Mouse (Mus musculus) spleen, postnatal 14 days (tissue): ENCODE data around the gene Kirrel3.

Experiments
- DNase-seq, 2 experiments: peaks; one replicate each; pipeline ENCODE4 v3.0.0; 2021 to 2022; ENCODE audit warnings: low spot score in 2 of 2

The Kirrel3 gene

DNA sequence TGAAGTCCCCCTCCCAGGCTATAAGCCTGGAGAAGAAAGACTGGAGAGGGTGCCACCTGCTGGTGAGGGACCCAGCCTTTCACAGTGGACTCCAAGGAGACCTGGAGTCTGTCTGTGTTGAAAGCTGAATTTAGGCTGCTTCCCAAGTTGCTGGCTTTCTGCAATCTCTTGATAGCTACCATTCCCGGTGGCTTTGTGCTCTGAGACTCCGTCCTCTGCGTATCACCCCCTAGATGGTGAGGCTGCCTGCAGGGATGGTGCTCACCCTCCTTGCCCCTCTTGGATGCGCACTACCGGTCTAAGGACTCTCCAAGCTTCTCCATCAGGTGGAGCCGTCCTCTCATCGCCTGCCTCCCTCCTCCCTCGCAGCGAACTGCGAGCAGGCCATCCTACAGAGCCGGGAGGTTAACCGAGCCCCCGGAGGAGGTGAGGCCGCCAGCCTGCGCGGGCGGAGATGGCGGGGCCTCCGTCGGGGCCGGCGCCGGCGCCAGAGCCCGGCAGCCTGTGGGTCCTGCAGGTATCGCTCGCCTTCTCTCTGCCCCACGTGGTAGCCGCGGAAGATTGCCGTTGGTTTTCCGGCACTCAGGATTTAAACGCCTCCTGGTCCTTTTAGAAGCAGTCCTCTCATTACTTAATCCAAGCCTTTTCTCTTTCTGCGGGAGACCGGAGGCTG, at the start of gene Kirrel3:
Kirrel3 (plus strand) TSS at position 136 of the 673 bp plus-strand sequence.
- DNase-seq, result no peak

DNA sequence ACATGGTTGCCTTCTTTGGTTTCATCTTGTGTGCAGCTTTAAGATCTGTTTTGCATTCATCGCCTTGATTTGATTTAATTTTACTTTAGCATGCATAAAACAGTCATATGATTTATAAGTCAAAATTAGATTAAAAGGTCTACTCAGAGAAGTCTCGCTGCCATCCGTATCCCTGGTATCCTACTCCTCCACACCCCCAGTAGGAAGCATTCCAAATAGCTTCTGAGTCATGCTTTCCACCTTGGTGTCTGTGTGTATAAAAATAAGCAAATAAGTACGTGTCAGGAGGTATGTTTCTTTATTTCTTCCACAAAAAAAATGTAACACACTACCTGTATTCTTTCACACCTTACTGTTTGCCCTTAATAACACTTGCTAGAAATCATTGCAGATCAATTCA, 45.0 kb upstream of the Kirrel3 start:
- DNase-seq, result no peak

- DNase-seq, result no peak
These were observed 41.7 kb upstream of the Kirrel3 start for GRCm38 (mm10) chr9:34443950-34444349.

DNA sequence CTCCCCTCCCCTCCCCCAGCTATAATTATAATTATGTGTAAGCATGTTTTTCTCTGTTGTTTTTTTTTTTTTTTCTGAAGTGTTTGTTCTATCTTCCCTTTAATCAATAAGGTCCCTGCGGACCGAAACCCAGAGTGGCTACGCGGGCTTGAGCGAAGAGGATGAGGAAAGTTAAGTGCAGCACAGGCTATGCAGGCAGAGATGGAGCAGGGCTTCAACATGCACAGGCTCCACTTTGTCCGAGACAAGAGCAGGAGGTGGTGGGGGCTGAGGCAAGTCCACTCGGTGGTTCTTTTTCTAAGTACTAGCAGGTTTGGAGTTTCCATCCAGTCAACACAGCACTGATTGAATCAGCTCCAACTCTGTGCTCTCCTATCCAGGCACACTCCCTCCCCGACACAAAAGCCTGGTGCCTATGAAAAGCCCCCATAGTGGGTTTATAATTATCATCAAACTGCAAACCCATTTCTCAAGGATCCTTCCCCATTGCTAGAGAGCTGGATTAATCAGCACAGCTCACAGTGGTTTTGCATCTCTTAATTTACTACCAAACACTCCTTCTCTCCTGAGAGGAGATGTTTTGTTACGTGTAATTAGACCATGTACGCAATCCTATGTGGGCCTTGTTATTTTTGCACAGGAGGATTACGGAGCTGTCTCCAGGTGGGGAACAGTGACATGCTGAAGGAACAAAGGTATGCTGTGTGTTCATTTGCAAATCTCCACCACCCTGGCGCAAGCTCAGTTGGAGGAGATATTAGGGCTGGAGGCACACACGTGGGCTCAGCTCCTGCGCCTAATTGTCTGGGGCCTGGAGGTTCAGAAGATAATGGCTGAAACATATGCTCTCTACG, 39.0 kb upstream of the Kirrel3 start:
- DNase-seq, result no peak

GRCm38 (mm10) chr9:34447736-34448135, 38.0 kb upstream of the Kirrel3 start:
- no peak for DNase-seq

DNA sequence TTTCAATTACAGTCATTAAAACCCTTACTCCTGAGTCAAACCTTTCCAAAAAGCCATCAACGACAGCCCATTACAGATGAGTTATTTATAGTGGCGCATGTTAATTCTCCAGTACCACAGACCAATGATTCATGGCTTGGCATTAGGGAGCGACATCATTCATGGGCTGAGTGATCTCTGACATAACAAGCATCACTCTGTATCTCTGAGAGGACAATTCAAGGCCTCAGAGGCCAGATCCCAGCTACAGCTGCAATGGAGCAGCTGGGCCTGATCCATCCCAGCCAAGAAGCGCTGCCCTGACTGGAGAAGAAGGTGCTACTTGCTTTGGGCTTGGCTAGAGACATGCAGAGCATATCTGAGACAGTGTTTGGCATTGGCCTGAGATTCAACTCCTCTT, 37.2 kb upstream of the Kirrel3 start:
- DNase-seq, result no peak

DNA sequence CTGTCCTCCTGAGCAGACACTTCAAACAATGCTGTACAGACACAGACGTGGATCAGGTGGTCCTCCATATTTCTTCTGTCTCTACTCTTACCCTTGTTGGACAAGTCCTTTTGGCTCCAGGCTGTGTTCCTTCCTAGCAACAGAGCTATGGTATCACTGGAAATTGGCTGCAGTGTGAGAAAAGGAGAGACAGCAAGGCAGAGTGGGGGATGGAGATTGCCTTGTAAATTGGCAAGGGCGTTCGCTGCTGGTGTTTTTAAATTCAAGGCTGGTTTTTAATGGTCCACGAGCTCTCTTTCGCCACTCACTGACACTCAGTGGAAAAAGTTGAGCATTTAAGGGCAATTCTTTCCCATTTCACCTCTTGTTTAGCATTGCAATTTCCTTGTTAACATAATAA, 27.5 kb upstream of the Kirrel3 start:
- DNase-seq, result no peak

GRCm38 (mm10) chr9:34459968-34460367, 25.7 kb upstream of the Kirrel3 start:
- no peak for DNase-seq

- no peak for DNase-seq
These were observed 22.0 kb upstream of the Kirrel3 start for GRCm38 (mm10) chr9:34463666-34464065.

- no peak for DNase-seq
These were observed 19.6 kb upstream of the Kirrel3 start for GRCm38 (mm10) chr9:34466058-34466457.

- no peak for DNase-seq
These were observed 16.5 kb upstream of the Kirrel3 start for GRCm38 (mm10) chr9:34469180-34469579.

DNA sequence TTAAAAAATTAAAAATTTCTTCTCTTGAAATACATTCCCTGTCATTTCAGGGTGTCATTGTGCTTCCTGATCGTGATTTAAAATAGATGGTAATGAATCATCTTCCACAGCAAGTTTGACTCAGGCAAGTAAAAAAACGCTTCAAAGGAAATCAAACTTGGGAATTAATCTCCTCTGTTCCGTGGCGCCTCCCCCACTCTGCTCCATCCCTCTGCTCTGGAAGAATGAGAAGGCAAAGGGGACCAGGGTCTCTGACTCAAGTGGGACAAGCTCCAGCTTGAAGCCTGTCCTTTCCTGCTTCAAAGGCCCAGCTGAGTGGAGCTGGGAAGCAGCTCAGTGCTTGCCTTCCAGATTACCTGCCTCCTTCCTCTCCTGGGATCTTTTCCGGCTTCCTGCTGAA, 9.5 kb upstream of the Kirrel3 start:
- DNase-seq, result no peak

DNA sequence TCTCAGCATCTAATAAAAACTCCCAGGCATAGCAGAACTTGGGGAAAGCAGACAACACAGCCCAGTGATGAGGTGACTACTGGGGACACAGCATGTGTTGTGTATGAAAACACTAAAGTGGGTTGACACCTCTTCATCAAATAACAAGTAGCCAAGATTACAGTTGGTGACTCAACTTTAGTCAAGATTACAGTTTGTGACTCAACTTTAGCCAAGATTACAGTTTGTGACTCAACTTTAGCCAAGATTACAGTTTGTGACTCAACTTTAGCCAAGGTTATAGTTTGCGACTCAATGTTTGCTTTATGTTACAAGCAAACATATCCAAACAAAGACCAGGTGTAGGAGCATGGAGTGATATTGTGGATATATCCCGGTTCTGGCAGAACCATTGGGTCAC, 7.2 kb upstream of the Kirrel3 start:
- DNase-seq, result no peak

DNA sequence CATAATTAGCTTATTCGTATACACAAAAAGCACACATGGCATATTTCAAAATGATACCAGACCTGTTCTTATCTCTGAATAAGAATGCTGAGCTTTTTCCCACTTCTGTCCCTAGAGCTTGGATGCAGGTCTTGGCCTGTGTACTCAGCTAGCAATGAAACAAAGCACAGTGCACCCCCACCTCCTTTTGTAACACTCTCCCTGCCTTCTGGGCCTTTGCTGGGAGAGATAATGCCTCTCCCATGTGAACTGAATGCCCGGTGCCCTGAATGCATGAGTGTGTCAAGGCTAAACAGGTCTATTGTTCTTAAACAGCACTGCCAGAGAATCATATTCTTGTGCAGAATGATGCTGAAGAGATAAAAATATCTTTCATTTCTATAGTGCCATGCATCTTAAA, 2.5 kb upstream of the Kirrel3 start:
- no peak for DNase-seq

DNA sequence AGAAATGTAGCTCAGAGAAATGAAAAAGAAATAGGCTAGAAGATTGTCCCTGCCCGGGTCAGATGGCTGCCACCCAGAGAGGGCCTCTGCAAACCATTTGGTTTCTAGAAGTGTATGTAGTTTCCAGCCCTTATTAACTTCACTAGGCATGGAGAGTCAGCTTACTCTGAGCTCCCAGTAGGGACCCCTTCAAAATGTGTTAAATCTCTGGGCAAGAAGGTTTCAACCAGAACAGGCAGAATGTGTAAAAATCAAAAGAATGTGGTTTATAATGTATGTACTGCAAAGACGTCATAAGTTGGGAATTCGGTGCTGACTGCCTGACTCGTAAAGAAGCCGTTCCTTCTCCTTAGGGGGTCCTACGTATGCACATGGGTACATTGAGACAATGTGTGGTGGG, 1.0 kb upstream of the Kirrel3 start:
- DNase-seq, result no peak

DNA sequence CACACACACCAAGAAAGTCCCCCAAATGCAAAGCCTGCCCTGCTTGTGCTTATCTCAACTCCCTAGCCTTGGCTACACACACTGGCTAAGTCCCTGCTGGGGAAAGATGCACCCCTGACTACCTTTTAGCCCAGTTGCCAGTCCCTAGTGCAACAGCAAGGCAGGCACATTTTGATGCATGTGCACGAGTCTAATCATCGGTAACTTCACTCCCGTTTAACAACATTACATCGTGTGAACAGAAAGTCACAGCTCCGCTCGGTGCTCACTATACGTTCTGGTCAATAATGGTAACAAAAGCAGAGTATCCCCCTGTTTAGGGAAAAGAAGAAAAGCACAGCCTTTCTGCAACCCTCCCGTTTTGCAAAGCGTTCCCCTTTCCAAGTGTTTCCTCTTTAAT, 2.6 kb downstream of the Kirrel3 start:
- no peak for DNase-seq

DNA sequence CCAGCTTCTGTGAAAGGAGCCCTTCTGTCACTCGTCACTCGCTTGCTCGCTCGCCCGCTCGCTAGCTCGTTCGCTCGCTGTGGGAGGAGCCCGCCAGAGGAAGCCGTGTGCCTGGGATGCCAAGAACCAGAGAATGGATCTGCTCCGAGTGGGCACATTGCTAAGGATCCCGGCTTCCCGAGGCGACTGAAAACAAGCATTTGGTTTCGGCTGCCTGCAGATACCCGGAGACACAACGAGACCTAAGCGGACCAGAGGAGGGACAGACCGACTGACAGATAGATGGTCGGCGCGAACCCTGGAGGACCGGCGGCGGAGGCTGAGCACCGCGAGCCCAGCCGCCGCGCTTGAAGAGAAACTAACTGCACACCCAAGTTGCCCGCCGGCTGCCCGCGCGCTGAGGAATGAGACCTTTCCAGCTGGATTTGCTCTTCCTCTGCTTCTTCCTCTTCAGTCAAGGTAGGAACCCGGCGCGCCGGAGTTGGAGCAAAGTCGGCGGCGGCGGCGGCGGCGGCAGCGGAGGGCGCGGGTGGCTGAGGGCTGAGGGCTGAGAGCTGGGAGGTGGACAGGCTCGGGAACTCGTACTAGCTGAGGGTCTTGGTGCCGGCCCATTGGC, 3.1 kb downstream of the Kirrel3 start:
- no peak for DNase-seq

GRCm38 (mm10) chr9:34489316-34489710, 3.6 kb downstream of the Kirrel3 start:
- no peak for DNase-seq

- no peak for DNase-seq
These were observed 4.1 kb downstream of the Kirrel3 start for GRCm38 (mm10) chr9:34489760-34490159.

DNA sequence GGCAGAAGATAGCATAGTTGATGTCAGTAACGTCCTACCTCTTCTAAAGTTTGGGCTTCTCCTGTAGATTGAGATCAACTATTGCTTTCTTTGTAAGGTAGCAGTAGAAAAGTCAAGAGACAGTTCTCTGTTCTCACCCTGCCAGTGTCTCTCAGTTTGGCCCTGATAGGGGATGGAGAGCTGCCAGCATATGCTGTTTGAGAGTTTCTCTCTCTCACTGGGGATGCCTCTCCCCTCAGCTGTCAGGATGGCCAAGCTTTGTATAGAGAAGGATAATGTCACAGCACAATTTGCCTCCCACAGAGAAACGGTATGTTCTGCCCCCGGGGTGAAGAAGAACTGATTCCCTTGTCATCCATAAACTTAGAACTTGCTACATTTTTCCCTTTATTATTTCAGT, 6.4 kb downstream of the Kirrel3 start:
- DNase-seq, result no peak

GRCm38 (mm10) chr9:34493571-34493970, 7.9 kb downstream of the Kirrel3 start:
- DNase-seq, result no peak

- no peak for DNase-seq
These were observed 12.4 kb downstream of the Kirrel3 start for GRCm38 (mm10) chr9:34498126-34498525.

DNA sequence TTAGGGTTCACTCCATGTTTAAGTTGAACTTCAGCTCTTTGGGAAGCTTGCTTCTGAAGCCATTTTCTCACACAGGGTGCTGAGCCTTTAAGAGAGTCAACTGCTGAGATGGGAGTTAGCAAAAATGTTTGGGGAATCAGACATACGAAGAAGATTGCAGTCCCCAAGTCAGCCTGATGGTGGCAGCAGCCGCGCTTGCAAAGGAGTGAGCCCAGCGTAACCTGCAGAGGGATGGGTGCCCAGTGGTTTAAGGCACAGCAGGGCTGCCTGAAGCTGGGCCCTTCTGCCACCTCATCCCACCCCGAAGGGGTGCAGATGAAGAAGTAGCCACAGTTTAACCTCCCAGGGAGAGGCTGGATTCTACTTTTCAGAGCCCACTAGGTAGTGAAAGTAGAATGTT, 13.0 kb downstream of the Kirrel3 start:
- DNase-seq, result peak in 1 of 2 experiments; percentile 15
